Mouse (Mus musculus) heart, adult 18-20 months (tissue): ENCODE results near the gene Tmem213. TPM values are rescaled to one million over a fixed set of nuclear protein-coding genes. Genes with fewer than 3 reads are reported as not detected.

Experiments
- DNase-seq, 2 experiments: peaks; one replicate each; pipeline ENCODE4 v3.0.0; 2021 to 2022; ENCODE audit warnings: mixed read lengths in 1 of 2
- long read RNA-seq, 2 experiments: library from polyadenylated mRNA; stranded (forward); transcript quantifications; one replicate each; pipeline ENCODE4 v2.0.0; 2021
- total RNA-seq, 2 experiments: library from RNA; stranded (reverse); gene quantifications; 2 replicates each; pipeline ENCODE4 v1.2.3; 2021

Tmem213 gene
- total RNA-seq = not detected
- long read RNA-seq, experiment 1 = 0 reads
- long read RNA-seq, experiment 2 = 0 reads

DNA sequence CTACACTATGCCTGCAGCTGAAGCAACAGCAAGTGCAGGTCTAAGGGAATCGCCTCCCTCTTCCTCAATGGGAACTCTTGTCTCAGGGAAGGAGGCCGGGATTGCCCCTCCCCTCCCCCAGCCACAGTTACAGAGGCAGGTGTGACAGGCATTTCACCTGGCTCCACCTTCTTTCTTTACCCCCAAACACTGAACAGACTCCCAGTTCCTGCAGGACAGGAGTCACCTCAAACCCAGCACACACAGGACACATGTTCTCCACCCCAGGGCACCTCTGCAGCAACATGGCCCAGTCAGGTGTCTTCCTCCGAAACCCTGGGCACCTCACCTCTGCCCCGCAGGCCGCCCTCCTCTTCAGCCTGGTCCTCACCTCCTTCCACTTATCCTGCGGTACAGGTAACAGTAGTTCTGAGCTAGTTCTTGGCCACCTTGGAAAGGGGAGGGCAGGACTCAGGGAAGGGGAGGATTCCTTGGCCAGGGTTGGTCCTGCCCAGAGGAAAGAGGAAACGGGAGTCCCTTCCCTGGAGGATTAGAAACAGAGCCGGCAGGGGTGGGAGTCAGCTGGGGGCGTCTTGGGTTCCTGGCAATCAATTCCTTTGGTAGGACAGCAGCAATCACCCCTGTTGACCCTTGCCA, at the start of gene Tmem213:
Gene Tmem213 (plus strand): TSS at position 96 of the 636 bp plus-strand sequence.
- no peak for DNase-seq

DNA sequence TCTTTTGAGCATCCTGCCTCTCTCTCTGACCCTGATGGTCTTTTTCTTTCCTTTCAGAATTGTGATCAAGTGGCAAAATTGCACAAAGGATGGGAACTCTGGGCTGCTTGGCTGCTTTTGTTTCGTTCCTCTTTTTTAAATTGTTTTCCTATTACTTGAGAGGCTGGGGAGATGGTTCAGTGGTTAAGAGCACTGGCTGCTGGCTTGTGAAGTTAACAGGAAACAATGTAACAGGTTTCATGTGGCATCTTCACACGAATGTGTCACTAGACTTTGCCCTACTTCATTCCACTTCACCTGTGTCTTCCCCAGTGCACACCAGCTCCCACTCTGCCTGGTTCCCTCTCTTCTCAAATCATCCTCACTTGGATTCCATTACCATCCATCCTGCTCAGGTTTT, 44.4 kb upstream of the Tmem213 start:
- DNase-seq = no peak

DNA sequence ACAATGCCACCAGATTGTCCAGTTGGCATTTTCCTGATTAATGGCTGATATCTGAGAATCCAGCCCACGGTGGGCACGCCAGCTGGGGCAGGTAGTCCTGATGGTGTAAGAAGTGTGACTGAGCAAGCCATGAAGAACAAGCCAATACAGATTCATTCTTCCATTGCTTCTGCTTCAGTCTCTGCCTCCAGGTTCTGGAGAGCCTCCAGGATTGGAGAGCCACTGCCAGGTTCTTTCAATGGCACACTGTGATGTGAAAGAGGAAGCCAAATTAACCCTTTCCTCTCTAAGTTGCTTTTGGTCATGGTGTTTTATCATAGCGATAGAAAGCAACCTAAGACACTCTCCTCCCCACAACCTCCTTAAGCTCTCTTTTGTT, 43.9 kb upstream of the Tmem213 start:
- DNase-seq = no peak

- peak in 1 of 2 experiments; percentile 8 for DNase-seq
These were observed 43.4 kb upstream of the Tmem213 start for GRCm38 (mm10) chr6:38065501-38066122.

DNA sequence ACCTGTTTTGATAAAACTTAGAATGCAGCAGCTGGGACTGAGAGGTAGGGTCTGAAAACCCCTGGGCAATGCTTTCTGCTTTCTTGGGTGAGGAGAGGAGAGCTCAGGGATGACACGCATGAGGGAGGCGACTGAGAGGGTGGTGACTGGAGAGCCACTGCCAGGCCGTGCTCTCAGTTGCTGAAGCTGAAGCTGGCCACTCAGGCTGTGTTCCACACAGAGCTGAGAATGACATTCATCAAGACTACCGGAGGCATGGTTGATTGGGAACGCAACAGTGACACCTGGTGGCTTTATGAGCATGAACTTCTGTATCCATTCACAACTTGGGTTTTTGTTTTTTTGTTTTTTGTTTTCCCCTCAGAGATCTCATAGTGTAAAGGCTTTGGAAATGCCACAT, 42.8 kb upstream of the Tmem213 start:
- peak; percentile 57 to 69 for DNase-seq

DNA sequence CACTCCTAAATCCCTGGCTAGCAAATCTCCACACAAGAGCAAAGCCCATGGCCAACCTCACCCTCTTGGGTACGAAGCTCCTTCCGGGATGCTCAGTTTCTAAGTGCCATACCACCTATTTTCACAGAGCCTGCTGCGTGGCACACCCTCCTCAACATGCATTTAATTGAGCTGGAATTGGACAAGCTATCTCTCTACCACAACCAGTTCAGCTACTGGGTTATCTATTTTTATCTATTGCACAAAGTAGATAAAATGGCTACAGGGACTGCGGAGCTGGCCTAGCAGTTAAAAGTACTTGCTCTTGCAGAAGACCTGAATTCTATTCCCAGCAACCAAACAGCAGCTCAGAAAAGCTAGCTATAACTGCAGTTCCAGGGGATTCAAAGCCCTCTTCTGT, 37.8 kb upstream of the Tmem213 start:
- no peak for DNase-seq

DNA sequence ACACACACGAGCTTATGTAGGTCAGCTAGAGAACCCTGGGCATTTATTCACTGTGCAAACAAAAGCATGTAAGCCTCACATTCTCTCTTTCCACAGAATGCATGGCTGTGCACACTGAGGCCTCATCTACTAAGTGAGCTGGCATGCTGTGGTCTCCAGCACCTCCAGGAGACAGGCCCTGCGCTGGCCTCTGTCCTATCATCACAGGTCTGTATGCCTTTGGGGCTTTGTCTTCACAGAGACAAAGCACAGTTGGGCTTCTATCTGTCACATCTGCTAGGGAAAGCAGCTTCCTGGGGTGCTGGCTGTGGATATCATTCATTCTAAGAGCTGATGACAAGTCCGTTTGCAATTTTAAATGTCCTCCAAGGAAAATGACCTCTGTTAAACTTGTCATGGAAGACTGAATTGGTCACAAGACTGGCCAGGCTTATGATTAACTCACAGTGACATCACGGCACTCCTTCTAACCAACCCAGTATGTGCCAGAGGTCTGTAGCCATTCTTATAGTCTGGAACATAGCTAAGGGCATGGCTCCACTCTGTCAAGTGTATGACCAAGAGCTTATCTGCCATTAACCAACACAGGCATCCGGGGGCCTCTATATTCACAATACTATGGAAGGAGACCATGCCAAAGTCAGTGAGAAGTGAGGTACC, 36.8 kb upstream of the Tmem213 start:
- no peak for DNase-seq

- no peak for DNase-seq
These were observed 35.5 kb upstream of the Tmem213 start for GRCm38 (mm10) chr6:38073592-38073991.

- no peak for DNase-seq
These were observed 28.7 kb upstream of the Tmem213 start for GRCm38 (mm10) chr6:38080364-38080763.

GRCm38 (mm10) chr6:38081727-38082341, 27.2 kb upstream of the Tmem213 start:
- DNase-seq = peak; percentile 34 to 40

GRCm38 (mm10) chr6:38083204-38083603, 25.9 kb upstream of the Tmem213 start:
- no peak for DNase-seq

DNA sequence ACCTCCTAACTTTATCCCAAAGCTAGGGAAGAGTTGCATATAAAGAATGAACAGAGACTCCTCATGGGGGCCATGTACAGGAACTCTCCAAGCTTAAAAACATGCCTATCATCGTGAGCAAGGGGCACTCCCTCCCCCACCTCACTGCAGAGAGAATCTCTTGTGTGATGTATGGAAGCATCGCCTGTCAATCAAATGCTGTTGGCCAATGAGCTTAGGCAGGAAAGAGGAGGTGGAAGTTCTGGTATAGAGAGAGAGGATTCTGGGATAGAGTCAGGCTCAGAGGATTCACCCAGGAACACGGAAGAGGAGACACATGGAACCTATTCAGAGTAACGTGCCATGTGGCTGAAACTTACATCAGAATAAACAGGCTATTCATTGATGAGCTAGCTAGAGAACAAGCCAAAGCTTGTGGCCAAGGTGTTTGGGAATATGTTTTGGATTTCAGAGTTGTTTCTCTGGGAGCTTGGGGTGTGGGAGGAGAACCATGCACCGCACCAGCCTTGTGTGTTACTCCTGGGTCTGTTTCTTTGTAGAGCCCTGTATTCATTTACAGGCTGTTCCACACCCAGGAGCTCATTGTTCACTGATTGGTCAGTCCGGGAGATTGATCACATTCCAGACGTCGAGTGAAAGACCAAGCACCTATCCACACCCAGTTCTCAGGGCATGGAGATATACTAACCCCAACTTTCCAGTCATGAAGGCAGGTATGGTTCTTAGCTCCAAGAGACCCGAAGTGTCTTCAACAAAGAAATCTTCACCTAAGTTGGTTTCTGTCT, 21.6 kb upstream of the Tmem213 start:
- no peak for DNase-seq

DNA sequence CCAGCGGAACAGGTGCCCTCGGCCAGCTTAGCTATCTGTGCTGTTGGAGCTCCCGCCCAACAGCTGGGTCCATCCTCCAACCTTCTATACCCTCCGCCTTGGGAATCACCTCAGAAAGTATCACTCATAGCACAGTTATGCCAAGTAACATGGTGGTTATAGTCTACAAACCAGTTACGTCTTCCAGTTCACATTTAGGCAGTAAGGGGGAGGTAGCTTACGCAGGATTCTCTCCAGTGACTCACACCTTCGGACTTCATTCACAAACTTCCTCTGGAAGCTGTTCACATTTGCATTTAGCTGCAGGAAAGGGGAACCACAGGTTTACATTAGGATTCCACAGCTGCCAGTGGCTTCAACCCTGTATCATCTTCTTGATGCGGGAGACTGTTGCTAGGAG, 16.5 kb upstream of the Tmem213 start:
- no peak for DNase-seq

- DNase-seq = no peak
These were observed 14.4 kb upstream of the Tmem213 start for GRCm38 (mm10) chr6:38094701-38095100.

DNA sequence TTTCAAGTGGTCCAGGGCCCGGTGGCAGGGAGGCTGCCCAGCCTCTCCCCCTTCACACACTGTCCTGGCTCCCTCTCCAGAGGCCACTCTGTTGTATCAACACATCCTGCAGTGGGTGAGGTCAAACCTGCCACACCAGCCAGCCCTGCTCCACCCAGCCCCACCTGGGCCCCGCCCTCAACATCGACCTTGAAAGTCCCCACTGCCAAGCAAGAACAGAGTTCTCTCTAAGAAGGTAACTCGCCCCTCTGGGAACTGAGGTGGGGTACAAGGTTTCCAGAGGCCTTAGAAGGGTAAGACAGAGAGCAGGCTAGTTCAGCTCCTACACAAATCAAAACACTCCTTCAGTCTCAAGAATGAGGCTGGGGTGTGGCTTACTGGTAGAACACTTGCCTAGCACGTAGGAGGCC, 12.1 kb upstream of the Tmem213 start:
- DNase-seq = no peak

DNA sequence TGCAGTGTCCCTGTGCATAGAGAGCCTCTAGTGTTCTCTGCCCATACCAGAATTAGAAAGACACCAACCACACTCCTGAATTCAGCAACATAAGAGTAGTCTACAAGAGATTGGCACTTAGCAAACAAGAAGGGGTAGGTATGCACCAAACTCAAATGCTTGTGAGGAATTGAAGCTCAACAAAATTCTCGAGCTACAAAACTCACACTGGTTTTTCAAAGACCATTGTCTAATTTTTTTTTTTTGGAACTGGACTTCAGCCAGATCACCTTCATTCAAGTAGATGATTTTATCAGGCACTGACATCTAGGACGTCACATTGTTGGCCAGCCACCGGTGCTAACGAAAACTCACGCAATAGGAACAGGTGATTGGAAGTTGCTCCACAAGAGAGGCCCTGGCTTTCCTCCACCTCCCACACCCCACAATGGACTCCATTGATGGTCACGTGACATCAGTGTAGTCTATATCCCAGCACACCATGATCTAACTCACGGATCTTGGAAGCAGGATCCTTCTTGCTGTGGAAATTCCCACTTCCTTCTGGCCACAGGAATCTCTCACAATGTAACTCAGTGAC, 6.7 kb upstream of the Tmem213 start:
- DNase-seq = no peak

- no peak for DNase-seq
These were observed 5.3 kb upstream of the Tmem213 start for GRCm38 (mm10) chr6:38103775-38104174.

- DNase-seq = no peak
These were observed 3.1 kb upstream of the Tmem213 start for GRCm38 (mm10) chr6:38105924-38106323.

DNA sequence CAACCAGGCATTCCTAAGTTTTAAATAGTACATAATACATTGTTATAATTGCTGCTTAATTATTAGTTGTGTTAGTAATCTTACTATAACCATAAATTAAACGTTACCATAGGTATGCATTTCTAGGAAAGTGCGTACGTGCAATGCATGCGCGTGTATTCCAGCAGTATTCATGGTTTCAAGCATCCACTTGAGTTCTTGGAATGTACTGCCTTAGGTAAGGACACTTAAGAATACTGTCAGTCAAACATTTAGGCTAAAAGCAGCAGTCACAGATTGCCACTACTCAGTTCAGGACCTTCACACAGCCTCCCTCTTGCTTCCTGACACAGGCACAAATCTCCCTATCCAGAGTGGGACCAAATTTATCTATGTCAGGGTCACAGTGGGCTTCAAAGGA, 606 bp upstream of the Tmem213 start:
- DNase-seq = no peak

DNA sequence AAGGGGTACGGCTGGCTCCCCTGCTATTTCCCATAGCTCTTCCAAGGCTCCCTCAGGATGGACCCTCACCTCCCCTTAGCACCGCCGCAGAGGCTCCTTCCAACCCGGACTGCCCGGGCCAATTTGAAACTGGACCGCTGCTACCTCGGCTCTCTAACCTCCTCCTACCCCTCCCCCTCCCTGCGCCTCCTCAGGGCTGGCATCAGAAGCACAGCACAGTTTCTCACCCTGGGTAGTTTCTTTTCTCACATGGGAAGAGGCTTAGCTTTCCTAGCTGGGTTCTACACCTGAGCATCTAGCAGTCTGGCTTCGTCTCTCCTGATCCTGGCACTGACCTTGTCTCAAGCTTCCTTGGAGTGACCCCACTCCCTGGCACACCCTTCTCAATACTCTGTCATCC, 816 bp downstream of the Tmem213 start:
- no peak for DNase-seq

DNA sequence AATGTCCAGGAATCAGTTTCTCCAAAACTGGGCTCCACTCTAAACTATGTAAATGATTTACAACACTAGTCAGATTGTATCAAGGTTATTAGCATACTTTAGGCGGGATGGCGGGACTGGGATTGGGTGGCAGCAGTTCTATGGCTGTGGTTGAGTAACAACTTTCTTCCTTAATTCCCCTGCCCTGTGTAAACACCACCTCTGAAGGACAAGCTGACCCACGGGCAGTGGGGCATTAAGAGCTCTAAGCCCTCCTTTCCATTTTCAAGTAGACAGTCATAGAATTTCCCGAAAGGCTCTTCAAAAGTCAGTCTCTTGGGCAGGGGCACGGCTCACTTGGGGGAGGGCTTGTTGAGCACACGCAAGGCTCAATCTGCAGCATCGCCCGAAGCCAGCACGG, 1.8 kb downstream of the Tmem213 start:
- no peak for DNase-seq
